Mouse (Mus musculus) embryo, embryonic 10.5 days (tissue): ENCODE measurements around the gene Katna1.

Experiments used
- DNase-seq: peaks from one replicate; pipeline ENCODE4 v3.0.0-alpha.2; 2015; ENCODE audit warnings: low spot score

The Katna1 gene

DNA sequence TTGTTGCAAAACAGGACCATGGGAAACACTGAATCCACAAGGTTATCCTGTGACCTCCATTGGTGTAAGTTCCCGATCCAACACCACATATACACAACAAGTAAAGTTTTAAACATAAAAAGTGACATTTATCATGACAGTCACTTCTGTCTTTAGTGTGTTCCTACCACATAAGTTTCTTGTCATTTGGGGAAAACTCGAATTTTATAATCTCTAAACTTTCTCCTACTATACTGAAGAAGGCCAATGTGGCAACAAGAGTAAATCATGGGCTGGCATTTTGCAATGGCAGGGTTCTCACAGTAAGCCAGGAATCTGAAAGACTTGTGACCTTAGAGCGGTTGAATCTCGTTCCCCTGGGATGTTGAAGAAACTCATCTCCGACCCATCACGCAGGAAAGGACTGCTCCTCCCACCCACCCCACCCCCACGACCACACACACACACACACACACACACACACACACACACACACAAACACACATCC lies 54.0 kb downstream of the Katna1 start:
- DNase-seq: no peak

DNA sequence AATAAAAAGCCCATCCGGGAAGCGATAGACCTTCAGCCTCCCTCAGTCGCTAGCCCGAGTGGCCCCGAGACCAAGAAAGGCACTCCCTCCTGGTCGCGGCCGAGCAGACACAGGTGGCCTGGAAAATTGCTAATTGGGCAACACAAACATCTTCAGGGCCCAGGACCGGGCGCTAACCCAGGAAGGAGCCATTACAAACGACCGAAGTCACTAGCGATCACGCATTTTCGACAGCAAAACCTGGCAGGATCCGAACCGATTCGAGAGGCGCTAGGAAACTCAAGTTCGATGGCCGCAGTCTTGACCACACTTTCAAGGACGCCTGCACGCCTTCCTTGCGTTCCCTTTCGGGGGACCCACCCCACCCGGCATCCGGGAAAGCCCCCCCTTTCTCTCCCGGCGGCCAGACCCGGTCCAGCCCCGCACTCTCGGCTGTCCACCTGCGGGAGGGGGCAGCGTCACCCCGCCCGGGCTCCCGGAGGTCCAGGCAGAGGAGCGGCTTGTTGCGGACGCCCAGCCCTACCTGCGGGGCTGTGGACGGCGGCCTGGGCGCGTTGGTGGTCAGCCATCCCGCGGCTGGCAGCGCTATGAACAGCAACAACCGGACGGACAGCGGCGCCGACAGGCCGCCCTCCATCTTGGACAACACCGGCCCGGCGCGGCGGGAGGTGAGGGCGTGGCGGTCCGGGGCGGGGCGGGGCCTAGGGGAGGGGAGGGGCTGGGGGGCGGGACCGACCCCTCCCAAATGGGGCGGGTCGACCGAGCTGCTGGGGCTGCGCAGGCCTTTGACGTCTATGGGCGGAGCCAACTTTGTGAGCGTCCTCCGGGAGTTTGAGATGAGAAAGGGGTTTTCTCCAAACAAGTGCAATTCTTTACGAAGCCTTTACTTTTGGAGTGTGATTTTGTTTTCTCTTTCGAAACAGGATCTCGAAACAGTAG lies 54.7 kb downstream of the Katna1 start:
- DNase-seq: peak; percentile 91

DNA sequence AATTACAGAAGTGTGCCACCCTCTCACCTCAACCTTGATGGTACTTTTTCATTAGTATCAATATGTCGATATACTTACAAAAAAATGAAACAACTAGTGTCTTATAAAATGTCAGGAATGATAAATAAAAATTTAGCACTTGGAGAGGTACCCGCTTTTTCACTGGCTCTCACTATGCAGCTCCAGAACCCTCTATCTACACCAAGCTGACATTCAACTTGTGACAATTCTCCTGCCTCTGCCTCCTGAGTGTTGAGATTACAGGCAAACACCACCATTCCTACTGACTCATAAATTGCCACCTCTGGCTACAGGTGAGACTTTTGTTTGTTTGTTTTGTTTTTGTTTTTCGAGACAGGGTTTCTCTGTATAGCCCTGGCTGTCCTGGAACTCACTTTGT lies 55.4 kb downstream of the Katna1 start:
- DNase-seq: no peak

GRCm38 (mm10) chr10:7787319-7787718 lies 61.5 kb downstream of the Katna1 start:
- no peak for DNase-seq

DNA sequence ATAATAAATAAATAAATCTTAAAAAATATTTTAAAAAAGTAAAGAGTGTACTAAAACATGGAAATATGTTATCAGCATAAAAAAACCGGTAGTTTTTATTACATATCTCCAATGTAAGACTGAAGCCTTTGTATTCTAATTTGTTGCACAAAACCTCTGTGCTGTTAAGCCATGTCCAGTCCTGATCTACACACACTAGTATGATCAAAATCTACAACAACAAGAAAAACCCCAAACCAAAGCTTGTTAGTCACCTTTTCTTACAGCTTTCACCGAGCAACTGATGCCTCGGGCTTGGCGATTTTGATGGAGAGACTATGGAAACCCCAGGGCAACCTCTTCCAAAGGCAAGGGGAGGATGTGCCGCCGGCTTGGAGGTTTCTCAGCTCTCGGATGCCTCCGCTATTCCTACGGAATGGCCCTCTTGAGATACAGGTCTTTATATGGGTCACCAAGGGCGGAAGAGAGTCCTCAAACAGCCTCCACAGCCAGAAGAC lies 66.5 kb downstream of the Katna1 start:
- DNase-seq: no peak

DNA sequence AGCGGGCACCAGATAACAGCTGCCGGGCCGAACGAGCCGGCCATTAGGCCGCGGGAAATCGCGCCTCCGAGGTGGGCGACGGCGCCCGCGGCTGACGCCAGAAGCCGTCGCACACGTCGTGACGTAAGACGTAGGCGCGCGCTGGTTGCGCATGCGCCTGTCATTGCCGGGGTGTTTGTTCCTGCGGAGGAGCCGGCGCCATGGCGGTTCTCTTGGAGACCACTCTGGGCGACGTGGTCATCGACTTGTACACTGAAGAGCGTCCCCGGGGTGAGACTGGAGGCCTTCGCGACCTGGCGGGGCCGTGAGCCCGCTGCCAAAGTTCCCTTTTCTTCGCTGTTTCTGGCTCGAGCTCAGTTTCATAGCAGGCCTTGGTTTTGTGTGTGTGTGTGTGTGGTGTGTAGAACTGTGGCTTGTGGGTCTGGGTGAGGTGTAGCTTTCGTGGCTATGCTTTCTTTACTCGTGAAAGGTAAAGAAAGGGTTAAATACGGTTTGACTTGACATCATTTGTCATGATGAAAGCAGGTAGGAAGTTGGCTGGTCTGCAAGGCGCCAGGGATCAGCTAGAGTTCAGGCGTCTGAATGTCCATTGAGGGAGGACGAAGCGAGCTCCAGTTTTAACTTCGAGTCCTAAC lies 67.1 kb downstream of the Katna1 start, which contains the start of the genes Ginm1 and Ppil4:
Gene Ginm1 (minus strand): TSS at position 74 of the 635 bp plus-strand sequence.
Gene Ppil4 (plus strand): TSS at position 141 of the 635 bp plus-strand sequence.
- peak; percentile 95 for DNase-seq

GRCm38 (mm10) chr10:7801258-7801657 lies 75.5 kb downstream of the Katna1 start:
- DNase-seq: no peak

GRCm38 (mm10) chr10:7802519-7803140 lies 76.8 kb downstream of the Katna1 start:
- DNase-seq: no peak

DNA sequence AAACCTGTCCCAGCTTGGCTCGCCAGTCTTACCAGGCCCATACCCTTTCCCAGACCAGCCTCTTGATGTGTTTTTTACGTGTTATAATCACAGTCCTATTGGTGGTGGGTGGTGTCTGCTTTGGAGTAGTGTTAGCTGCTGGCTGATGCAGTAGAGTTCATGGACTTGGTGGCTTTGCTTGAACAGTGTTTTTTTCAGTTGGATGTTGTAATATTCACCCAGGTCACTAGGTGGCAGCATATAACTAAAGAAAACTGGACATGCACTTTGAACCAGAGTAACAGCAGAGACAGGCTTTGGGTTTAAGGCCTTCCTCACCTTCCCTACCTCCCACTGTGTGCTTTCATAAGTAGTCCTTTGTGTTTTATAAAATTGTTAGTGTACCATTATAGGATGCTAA lies 84.1 kb downstream of the Katna1 start:
- DNase-seq: peak; percentile 87
